Mouse (Mus musculus) heart, postnatal 10 days (tissue): ENCODE results near the gene Jtb. TPM values are rescaled to one million over a fixed set of nuclear protein-coding genes. Genes with fewer than 3 reads are reported as not detected.

Experiments used
- DNase-seq, 2 experiments: peaks; one replicate each; pipeline ENCODE4 v3.0.0; 2021
- intact Hi-C: fragments of 180-260 bp; cut with DNase I; formaldehyde crosslinking; loops from one replicate; pipeline ENCODE4 v1.15.1; 2025
- total RNA-seq, 2 experiments: library from RNA; stranded (reverse); gene quantifications; 2 replicates each; pipeline ENCODE4 v1.2.3; 2021

The Jtb gene
- total RNA-seq, result 10 to 100 TPM; 44.4 to 46.9 TPM

DNA sequence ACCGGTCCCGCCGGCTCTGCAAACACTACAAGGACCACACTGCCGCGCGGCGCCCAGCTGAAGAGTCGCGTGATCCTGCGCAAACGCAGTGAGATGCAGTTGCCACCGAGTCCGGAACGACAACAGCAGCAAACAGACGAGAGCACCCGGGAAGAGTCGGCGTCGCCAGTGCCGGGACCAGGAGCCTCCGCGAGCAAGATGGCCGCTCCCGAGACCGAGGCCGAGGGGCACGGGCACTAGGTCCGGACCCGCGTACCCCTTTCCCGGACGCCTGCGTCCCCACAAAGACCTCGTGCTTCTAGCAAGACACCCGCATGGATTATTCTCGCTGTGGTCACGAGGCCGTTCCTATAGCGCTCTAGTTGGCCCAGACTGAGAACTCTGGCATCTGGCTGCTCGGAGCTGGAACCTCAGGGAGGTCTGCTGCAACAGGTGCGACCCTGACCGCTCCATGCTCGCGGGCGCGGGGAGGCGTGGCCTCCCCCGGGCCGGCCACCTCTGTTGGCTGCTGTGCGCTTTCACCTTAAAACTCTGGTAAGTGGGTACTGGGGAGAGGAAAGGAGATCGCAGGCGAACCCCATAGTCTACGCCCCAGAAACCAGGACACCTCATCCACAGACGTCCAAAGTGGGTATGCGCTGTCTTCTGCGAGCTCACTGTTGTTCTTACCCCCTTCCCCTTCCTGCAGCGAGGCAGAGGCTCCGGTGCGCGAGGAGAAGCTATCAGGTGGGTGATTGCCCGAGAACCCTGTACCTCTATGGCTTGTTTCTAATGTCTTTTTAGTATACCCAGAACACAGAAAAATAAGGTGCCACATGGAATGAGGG, at the start of gene Jtb:
Jtb (plus strand) TSS at position 91 of the 827 bp plus-strand sequence.
- intact Hi-C loops, result loop anchor here (2.0 kb wide), 1 partner anchor 17 kb away; the partner anchor contains the start of gene Slc39a1
- peak; percentile 95 to 96 for DNase-seq

DNA sequence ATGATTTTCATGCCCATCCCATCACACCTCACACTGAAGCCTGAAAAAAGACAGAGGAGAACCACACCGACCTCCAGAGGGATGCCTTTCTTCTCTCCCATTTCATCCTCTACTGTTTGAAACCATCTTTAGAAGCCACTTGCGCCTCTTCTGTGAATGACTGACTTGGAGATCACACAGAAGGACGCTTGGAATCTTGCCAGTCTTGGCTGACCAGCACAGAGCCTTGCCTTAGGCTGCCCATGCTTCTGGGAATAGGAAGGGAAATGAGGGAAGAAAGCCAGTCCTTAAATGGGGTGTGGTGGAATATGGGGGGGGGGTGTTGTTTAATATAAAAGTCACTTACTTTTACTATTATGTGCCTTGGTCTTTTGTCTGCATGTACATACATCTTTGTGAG, 47.8 kb upstream of the Jtb start:
- intact Hi-C loops, result no loop called here
- peak; percentile 19 to 24 for DNase-seq

DNA sequence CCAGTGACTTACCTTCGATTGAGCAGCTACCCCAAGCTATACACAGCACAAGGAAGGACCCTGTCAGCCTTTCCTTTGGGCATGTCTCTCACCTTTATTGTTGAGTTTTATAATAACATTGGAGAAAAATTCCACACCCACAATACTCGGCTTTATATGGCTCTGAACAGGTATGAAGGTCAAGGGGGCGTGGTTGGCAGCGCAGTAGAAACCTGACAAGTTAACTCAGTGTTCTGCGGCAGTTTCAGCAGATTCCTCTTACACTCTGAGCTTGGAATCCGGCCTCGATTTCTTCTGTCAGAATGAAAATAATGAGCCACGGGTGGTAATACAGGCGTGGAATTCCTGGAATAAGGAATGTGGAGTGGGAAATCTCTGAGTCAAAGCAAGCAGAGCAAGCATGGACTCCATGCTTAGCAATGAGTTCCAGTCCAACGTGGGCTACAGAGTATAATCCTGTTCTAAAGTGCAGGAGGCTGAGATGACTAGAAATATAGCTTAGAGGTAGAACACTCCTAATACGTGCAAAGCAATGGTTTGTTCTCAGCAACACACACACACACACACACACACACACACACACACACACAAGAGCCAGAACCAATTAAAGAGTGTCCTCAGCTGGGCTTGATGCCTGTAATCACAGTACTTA, 40.4 kb upstream of the Jtb start:
- intact Hi-C loops, result no loop called here
- DNase-seq, result no peak

DNA sequence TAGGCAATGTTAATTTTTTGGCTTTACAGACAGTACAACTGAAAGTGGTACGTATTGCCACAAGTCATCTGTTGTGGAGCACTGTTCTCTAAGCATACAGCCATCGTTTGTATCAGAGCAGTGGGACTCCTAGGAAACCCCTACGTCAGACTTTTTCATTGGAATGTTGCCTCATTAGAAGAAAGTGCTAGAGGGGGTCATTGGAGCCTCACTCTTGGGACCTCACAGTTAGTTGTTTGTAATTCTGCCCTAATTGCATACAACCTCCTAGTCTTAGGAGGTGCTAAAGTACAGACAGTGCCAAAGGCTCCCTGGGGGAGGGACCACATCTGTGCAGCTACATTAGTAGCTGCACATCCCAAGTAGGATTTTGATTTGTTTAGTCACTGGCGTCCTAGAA, 36.6 kb upstream of the Jtb start:
- no peak for DNase-seq
- intact Hi-C loops, result no loop called here

DNA sequence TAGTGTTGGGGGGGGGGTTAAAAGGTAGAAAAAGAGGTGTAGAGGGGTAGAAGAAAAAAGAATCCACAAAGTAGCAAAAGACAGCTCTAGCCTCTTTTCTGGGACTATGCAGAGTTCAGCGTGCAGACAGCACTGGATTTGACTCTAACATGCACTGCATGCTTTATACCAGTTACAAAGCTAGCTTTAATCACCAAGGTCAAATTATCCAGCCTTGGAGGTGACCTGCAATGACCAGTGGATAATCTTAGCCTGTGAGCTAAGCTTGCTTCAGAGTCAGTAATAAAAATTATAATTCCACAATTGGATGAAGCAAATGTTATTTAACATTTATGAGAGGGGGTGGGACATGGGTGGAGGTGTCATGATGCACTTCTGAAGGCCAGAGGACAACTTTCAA, 35.8 kb upstream of the Jtb start:
- DNase-seq, result no peak
- intact Hi-C loops, result no loop called here

DNA sequence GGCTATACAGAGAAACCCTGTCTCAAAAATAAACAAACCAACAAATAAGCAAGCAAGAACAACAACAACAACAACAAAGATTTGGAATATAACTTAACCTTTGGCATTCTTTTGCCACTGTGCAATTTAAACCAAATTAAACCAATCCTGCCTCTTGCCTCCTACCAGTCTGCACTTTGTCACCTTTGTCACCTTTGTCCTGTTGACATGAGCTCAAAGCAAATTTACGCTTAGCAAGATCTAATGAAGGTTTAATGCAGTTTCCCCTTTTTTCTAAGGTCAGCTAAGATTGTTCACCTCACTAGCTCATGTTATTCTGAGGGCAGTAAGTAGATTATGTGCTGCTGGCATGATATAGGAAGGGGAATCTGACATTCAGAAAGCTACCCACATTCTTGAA, 33.8 kb upstream of the Jtb start:
- intact Hi-C loops, result no loop called here
- no peak for DNase-seq

DNA sequence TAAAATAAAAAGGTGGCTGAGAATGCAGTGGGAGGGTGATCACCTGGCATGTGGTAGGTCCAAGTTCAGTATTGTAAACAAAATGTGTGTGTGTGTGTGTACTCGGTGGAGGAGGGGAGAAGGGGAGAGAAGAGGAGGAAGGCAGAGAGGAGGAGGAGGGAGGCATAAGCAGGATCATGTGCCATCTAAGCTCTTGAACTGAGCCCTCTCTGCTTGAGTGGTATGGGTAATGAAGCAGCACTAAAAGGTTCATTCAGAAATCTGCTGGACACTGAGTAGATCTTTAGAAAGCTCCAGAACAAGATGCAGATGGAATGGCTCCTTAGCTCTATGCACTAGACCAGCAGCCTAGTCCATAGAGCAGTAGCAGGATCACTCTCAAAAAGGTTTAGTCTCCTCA, 28.5 kb upstream of the Jtb start:
- no peak for DNase-seq
- intact Hi-C loops, result no loop called here

DNA sequence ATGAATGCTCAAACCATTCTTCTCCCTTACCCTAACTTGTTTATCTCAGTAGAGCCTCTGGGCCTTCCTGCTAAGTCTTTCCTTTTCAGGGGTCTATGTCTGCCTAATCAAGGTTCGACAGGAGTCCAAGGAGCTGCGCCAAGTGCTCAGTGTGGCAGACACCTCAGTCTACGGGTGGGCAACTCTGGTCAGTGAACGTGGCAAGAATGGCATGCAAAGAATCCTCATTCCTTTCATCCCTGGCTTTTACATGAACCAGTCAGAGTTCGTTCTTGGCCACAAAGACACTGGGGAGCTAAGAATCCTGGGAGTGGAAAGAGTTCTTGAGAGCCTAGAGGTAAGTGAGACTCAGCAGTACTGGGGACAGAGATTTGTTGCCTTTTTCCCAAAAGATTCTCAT, 27.8 kb upstream of the Jtb start:
- DNase-seq, result peak in 1 of 2 experiments; percentile 20
- intact Hi-C loops, result no loop called here

DNA sequence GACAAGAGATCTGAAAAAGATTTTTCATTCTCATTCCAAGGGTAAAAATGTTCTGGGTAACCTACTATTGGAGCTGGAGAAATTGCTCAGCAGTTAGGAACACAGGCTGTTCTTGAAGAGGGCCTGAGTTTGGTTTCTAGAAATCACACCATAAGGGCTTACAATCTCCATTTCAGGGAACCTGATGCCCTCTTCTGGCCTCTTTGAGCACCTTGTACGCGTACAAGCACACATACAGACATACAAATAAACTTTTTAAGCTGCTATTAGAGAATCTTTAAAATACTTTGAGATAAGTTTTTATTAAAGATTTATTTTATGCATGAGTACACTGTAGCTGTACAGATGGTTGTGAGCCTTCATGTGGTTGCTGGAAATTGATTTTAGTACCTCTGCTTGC, 26.8 kb upstream of the Jtb start:
- intact Hi-C loops, result no loop called here
- DNase-seq, result no peak

DNA sequence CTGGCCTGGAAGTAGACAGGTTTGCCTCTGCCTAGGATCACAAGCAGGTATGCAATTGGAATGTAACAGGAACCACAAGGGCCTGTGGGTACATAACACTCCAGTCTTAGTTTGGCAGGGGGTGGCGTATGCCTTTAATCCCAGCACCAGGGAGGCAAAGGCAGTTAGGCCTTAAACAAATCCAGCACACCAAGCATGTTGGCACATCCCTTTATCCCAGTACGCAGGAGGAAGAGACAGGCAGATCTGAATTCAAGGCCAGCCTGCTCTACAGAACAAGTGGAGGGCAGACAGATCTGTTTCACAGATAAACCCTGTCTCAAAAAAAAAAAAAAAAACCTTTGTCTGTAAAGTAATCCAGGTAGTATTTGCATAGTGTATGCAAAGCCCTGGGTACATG, 22.7 kb upstream of the Jtb start:
- no peak for DNase-seq
- intact Hi-C loops, result no loop called here

DNA sequence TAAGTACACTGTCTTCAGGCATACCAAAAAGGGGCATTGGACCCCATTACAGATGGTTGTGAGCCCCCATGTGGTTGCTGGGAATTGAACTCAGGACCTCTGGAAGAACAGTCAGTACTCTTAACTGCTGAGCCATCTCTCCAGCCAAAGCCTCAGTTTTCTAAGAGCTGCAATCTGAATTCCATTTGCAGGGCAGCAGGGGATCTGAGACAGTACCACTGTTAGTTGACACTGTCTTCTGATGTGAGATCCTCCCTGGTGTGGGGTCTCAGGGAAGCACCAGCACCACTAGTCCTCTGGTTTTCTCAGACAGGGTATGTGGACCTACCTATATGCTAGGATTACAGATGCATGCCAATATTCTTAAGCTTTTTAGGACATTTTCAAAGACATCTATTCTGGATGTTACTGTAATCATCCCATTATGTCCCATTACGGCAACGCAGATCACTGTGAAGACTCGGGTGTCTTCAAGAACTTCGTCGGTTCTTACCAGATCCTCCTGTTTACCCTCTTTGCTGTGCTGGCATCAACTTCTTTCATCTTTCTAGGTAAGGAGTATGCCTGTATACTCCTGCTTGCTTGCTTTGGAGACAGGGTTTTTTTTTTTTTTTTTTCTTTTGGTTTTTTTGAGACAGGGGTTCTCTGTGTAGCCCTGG, 21.4 kb upstream of the Jtb start:
- DNase-seq, result no peak
- intact Hi-C loops, result no loop called here

DNA sequence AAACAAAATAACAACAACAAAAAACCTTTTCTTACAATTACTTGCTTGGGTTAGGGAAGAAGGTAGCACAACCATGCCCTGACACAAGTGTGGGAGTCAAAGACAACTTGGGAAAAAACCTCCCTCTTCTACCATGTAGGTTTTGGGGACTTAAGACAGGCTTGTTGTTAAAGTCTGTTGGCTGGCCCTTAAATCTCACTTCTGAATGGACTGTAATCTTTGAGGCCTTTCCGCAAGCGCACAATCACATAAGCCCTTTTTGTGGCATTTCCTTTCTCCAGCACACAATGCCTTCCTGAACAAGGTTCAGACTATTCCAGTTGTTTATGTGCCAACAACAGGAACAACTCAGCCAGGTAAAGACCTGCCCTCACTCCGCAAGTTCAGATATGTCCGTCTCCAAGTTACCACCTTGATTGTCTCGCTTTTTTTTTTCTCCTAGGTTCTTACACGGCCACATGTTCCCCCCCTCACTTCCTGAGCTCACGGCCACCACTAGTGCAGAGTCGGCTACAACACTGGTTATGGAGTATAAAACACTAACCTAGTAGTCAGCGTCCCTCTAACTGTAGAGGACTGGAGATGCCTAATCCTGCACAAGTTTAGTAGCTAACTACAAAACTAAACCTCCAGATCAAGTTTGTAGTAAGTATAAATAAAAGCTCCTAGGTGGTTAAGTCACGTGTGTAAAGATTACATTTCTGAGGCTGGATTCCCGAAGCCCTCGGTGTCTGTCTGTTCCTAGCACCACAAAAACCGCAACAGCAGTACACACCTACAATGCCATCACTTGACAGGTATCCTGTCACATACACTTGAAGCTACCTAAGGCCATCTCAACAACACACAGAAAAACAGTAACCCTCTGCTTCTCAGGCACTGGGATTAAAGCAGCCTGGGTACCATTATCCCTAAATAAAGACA, 19.7 kb upstream of the Jtb start:
- intact Hi-C loops, result no loop called here
- DNase-seq, result no peak

DNA sequence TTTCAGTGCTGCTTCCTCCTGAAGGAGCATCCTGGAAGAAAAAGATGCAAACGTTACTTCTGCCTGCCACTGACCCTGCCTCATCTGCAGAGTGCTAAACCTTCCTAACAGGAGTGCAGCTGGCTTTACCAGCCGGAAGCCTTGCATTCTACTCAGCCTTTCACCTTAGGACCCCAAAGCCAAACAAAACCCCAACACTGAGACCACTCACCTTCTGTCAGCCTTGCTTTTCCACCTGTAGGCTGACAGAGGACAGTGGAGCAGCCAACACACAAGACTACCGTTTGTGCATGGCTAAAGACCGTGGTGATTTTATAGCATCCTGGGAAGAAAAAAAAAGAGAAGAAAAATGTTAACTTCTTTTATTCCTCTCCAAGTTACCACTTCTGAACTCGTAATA, 18.7 kb upstream of the Jtb start:
- DNase-seq, result no peak
- intact Hi-C loops, result no loop called here

DNA sequence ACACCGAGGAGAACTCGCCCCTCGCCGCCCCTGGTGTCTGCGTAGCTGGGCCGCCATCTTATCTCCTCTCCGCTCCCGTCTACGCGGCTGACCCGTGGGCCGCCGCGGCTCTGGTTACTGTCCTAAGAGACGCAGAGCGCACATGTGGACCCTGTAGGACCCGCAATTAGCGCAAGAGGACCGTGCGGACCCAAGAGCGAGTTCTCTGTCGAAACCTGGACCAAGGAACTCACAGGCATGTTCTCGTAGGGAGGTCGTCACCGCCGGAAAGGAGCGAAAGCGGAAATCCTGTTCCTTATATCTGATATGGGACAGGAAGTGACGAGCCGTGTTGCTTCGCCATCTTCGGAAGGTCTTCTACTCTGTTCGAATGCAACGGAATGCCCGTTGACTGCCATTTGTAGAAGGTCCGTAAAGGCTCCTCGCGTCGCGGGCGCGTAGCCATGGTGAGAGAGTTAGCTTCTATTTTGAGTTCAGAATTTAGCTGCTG, 18.0 kb upstream of the Jtb start, which contains the start of the genes Rps27 and Rab13:
Rps27 (minus strand) TSS at position 275 of the 490 bp plus-strand sequence.
Rab13 (plus strand) TSS at position 319 of the 490 bp plus-strand sequence.
- DNase-seq, result peak; percentile 95
- intact Hi-C loops, result no loop called here

DNA sequence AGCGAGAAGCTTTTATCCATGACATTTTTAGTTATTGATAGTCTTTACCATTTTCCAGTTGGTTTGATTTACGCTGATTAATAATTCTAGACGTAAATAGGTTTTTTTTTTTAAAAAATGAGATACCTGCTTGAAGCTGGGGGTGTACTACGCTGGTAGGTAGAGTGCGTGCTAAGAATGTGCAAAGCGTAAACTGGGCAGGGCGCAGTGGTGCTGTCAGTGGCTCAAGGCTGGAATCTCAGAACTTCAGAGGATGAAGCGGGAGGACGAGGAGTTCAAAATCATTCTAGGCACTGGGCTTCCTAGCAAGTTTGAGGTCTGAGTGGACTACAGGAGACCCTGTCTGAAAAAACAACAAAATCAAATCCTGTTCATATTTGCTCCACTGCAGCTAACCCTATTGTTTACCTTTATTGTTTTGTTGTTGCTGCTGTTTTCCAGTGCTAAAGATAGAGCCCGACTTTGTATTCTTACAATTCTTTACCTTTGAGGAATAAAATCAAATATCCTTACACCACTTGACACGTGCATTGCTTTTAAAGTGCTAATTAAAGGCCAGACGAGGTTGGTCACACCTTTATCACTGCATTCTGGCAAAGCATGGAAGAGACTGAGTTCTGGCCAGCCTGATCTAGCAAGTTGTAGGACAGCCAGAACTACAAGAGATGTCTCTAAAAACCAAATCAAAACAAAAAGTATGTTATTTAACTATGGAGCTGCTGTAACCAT, 17.3 kb upstream of the Jtb start:
- intact Hi-C loops, result no loop called here
- peak in 1 of 2 experiments; percentile 33 for DNase-seq

DNA sequence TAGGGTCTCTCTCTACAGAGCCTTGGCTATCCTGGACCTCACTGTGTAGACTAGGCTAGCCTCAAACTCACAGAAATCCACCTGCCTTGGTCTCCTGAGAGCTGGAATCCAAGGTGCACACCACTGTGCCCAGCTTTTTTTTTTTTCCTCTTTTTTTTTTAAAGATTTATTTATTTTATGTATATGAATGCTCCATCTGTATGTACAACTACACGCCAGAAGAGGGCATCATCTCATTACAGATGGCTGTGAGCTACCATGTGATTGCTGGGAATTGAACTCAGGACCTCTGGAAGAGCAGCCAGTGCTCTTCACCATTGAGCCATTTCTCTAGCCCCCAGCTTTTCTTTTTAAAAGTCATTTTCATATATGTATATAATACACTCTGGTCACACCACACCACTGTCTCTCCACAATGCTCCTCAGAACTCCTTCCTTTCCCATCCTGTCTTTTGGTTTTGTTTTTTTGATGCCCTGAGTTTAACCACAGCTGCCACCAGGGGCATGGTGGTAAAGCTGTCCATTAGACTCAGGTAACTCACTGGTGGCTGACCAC, 15.5 kb upstream of the Jtb start:
- intact Hi-C loops, result no loop called here
- DNase-seq, result no peak

DNA sequence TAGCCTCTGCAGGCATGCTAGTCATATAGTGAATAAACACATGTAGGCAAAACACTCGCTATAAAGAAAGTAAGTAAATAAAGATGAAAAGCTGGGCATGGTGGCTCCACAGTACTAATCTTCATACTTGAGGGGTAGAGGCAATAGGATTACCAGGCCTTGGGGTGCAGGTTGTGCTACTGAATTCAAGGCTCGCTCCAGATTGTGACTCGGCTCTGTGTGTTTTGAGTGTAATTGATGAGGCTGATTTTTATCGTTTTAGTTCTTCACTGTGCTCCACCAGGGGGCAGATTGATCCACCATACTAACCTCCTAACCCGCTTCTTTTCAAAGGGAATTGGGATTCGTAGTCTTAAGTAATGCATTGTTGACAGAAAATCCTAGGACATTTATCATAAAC, 11.3 kb upstream of the Jtb start:
- DNase-seq, result peak; percentile 54 to 67
- intact Hi-C loops, result loop anchor here (1.0 to 2.0 kb wide), 3 partner anchors 27 to 153 kb away; no protein-coding TSS in a partner anchor

DNA sequence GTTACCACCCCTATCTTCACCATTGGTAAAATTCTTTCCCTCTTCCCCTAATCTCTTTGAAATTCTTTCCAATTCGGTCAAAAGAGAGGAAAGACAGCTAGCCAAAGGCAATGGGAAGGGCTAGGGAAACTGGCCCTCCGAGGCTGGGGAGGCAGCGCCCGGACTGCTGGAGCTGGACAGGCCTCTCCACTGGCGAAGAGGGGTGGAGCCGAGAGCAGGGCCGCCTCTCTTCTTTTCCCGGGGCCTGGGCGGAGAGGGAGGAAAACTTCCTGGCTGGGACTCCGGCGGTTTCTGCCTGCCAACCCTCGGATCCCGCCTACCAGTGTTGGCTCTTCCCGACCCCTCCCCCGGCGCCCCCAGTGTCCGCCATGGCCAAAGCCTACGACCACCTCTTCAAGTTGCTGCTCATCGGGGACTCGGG, 10.9 kb upstream of the Jtb start:
- peak; percentile 87 for DNase-seq
- intact Hi-C loops, result loop anchor here (1.0 to 2.0 kb wide), 3 partner anchors 26 to 153 kb away; no protein-coding TSS in a partner anchor

DNA sequence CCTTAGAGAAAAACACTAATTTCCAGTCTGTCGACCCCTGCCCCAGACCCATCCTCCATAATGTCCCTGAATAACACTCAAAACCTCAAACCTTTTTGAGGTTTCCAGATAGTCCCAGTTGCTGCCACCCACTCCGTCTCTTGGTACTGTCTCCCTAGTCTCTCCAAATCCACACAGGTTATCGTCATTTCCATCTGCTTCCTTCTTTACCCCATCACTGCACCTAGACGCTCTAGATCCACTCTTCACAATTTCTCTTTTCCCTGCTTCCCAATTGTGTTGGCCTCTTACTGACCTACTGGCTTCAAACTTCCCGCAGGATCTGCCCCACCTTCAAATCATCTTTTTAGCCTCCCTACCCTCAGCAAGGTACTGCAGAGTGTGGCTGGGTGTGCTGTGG, 10.3 kb upstream of the Jtb start:
- intact Hi-C loops, result loop anchor here (2.0 kb wide), 2 partner anchors 26 to 36 kb away; no protein-coding TSS in a partner anchor
- DNase-seq, result peak in 1 of 2 experiments; percentile 12
